Mouse (Mus musculus) myocyte (in vitro differentiated cells): Measurements from ENCODE around the gene Tssk1. TPM values are rescaled to one million over a fixed set of nuclear protein-coding genes. Genes with fewer than 3 reads are reported as not detected.

ENCODE experiments used
- H3K27me3 ChIP-seq: one replicate; pipeline ENCODE4 v1.6.1; 2011; ENCODE audit not compliant: control insufficient read depth, insufficient read depth, insufficient read length
- H3K36me3 ChIP-seq: one replicate; pipeline ENCODE4 v1.6.1; 2011; ENCODE audit not compliant: control insufficient read depth, insufficient read depth
- H3K4me2 ChIP-seq: one replicate; pipeline ENCODE4 v1.6.1; 2011; ENCODE audit warnings: low read depth, control low read depth
- H3K4me3 ChIP-seq: one replicate; pipeline ENCODE4 v1.5.1; 2011; ENCODE audit warnings: mild to moderate bottlenecking, control low read depth, moderate library complexity
- H3K79me2 ChIP-seq: one replicate; pipeline ENCODE4 v1.6.1; 2011; ENCODE audit not compliant: control insufficient read depth, insufficient read depth
- H3ac ChIP-seq: one replicate; pipeline ENCODE4 v1.6.1; 2011; ENCODE audit not compliant: control insufficient read depth, insufficient read length
- CEBPB ChIP-seq: IDR thresholded peaks from 2 replicates; pipeline ENCODE4 v1.6.1; 2011; ENCODE audit warnings: mild to moderate bottlenecking, moderate library complexity; ENCODE audit not compliant: poor library complexity, insufficient read depth, severe bottlenecking
- E2F4 ChIP-seq: IDR thresholded peaks from one replicate; pipeline ENCODE4 v1.6.1; 2011; ENCODE audit warnings: mild to moderate bottlenecking, control low read depth, moderate library complexity; ENCODE audit not compliant: insufficient read depth
- MAX ChIP-seq: IDR thresholded peaks from one replicate; pipeline ENCODE4 v1.6.1; 2011; ENCODE audit warnings: low read depth, mild to moderate bottlenecking, control low read depth
- MYOD1 ChIP-seq, 3 experiments: IDR thresholded peaks; one replicate each; pipeline ENCODE4 v1.6.1; 2011; ENCODE audit warnings: control low read depth in 2 of 3, low read depth in 2 of 3, mild to moderate bottlenecking in 2 of 3, moderate library complexity in 1 of 3; ENCODE audit not compliant: insufficient read length in 2 of 3, control insufficient read depth in 1 of 3
- MYOG ChIP-seq, 3 experiments: IDR thresholded peaks; one replicate each; pipeline ENCODE4 v1.6.1; 2011; ENCODE audit warnings: control low read depth in 2 of 3, low read depth in 2 of 3, mild to moderate bottlenecking in 2 of 3; ENCODE audit not compliant: insufficient read length in 2 of 3, control insufficient read depth in 1 of 3, insufficient read depth in 1 of 3
- POLR2A ChIP-seq: IDR thresholded peaks from one replicate; pipeline ENCODE4 v1.6.1; 2011; ENCODE audit warnings: low read depth, mild to moderate bottlenecking, control low read depth, moderate library complexity; ENCODE audit not compliant: insufficient read length
- POLR2AphosphoS2 ChIP-seq: IDR thresholded peaks from one replicate; pipeline ENCODE4 v1.6.1; 2011; ENCODE audit warnings: low read depth, control low read depth; ENCODE audit not compliant: insufficient read length
- REST ChIP-seq: IDR thresholded peaks from one replicate; pipeline ENCODE4 v1.6.1; 2011; ENCODE audit warnings: mild to moderate bottlenecking, control low read depth, moderate library complexity; ENCODE audit not compliant: insufficient read depth, insufficient read length
- SRF ChIP-seq: IDR thresholded peaks from one replicate; pipeline ENCODE4 v1.6.1; 2011; ENCODE audit warnings: low read depth; ENCODE audit not compliant: control insufficient read depth, insufficient read length
- TCF12 ChIP-seq: IDR thresholded peaks from one replicate; pipeline ENCODE4 v1.6.1; 2011; ENCODE audit warnings: mild to moderate bottlenecking, control low read depth; ENCODE audit not compliant: poor library complexity, insufficient read depth, severe bottlenecking
- TCF3 ChIP-seq: IDR thresholded peaks from one replicate; pipeline ENCODE4 v1.6.1; 2011; ENCODE audit warnings: low read depth, control low read depth; ENCODE audit not compliant: insufficient read length
- USF1 ChIP-seq: IDR thresholded peaks from one replicate; pipeline ENCODE4 v1.6.1; 2011; ENCODE audit warnings: low read depth, mild to moderate bottlenecking, control low read depth, moderate library complexity
- polyA plus RNA-seq: library from polyadenylated mRNA; unstranded; fragments of >200 nt; fragmentation: generic; extraction: Trizol; gene quantifications from one replicate; pipeline ENCODE4 v1.2.1, GENCODE M21; 2012; ENCODE audit warnings: missing spikeins

Tssk1 gene
- polyA plus RNA-seq, 1 experiment, result 0.07 TPM

DNA sequence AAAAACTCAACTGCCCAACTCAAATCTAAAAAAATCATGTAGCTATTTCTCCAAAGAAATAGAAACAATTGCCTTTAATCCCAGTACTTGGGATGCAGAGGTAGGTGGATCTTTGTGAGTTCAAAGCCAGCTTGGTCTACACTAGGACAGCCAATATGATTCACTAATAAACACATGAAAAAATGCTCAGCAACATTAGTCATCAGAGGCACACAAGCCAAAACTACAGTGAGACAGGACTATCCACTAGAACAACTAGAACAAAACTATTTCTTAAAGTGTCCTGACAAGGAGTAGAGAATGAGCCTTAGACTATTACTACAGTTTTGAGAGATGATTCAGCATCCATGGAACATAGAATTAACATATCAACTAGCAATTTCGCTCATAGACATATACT lies 17.9 kb upstream of the Tssk1 start:
- H3K79me2 ChIP-seq, result peaks cover 68% of the 10 kb centered on the region
- H3K27me3 ChIP-seq, result no peaks in the 10 kb centered on the region
- H3K4me2 ChIP-seq, result no peak overlapping the region
- no peak overlapping the region for H3K4me3 ChIP-seq
- H3K36me3 ChIP-seq, result no peaks in the 10 kb centered on the region
- TF ChIP-seq E2F4 (no peak), REST (no peak)
- no peak overlapping the region for H3ac ChIP-seq

DNA sequence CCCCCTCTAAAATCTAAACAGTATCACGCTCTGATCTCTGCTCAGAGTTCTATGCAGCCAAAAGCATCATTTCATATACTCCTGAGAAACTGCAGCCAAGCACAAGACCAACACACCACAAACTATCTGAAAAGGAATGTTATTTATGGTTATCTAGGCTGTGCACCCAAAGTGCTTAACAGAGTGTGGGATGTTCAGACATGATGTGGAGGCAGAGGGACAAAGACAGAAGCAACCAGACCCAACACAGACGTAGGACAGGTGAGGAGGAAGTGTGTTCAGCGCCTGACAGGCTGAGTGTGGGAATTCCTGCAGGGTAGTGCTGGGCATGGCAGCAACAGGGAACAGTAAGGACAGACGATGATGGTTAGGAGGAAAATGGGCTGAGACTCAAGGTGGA lies 14.5 kb upstream of the Tssk1 start:
- no peak overlapping the region for H3K4me2 ChIP-seq
- peaks cover 95% of the 10 kb centered on the region for H3K79me2 ChIP-seq
- H3K27me3 ChIP-seq, result no peaks in the 10 kb centered on the region
- no peaks in the 10 kb centered on the region for H3K36me3 ChIP-seq
- H3K4me3 ChIP-seq, result no peak overlapping the region
- TF ChIP-seq MYOG (IDR thresholded peaks at IDR 0.05; ENCODE audit: control insufficient read depth in 1 of 3, insufficient read depth in 1 of 3, insufficient read length in 2 of 3, low read depth in 2 of 3) (no peak), CEBPB (no peak), POLR2AphosphoS2 (no peak), USF1 (no peak), TCF12 (no peak), MAX (no peak), SRF (no peak), TCF3 (no peak), POLR2A (no peak), E2F4 (no peak), REST (no peak), MYOD1 (IDR thresholded peaks at IDR 0.05; ENCODE audit: control insufficient read depth in 1 of 3, insufficient read length in 2 of 3, low read depth in 2 of 3) (no peak)
- no peak overlapping the region for H3ac ChIP-seq

DNA sequence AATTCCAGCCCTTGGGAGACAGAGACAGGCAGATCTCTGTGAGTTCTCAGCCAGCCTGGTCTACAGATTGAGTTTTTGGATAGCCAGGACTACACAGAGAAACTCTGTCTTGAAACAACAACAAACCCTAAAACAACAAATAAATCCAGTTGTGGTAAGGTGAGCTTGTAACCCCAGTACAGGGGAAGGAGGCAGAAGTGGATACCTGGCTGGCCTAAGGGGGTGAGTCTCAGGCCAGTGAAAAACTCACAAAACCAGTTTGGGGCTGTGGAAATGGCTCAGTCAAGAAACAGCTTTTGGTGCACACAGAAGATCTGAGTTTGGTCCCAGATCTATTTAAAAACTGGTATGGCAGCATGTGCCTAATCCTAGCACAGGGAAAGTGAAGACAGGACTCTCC lies 11.8 kb upstream of the Tssk1 start:
- Histone ChIP-seq H3ac (no peak overlapping the region), H3K36me3 (no peaks in the 10 kb centered on the region), H3K27me3 (no peaks in the 10 kb centered on the region), H3K79me2 (peaks cover 100% of the 10 kb centered on the region), H3K4me2 (no peak overlapping the region), H3K4me3 (no peak overlapping the region)
- TF ChIP-seq CEBPB (no peak), USF1 (no peak), TCF3 (no peak), E2F4 (no peak), REST (no peak), MYOD1 (IDR thresholded peaks at IDR 0.05; ENCODE audit: control insufficient read depth in 1 of 3, insufficient read length in 2 of 3, low read depth in 2 of 3) (no peak), POLR2AphosphoS2 (no peak), MYOG (IDR thresholded peaks at IDR 0.05; ENCODE audit: control insufficient read depth in 1 of 3, insufficient read depth in 1 of 3, insufficient read length in 2 of 3, low read depth in 2 of 3) (no peak), SRF (no peak), TCF12 (no peak), POLR2A (no peak), MAX (no peak)

DNA sequence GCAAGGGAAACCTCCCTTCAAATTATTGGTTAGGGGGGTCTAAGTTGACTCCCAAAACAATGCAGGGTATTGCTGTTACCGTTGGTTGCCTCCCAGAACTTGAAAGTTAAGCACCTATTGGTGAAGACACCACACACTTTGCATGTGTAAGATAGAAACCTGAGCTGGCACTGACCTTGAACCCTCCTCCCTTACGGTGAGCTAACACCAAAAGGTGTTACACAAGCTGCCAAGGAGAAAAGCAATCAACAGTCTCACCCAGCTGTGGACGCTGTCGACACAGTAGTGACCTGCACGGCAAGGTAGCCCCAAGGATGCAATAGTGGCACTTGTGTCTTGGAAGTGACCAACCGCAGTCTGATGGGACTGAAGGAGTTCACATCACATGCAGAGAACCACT lies 9.9 kb upstream of the Tssk1 start:
- no peaks in the 10 kb centered on the region for H3K36me3 ChIP-seq
- H3K4me2 ChIP-seq, result no peak overlapping the region
- no peak overlapping the region for H3ac ChIP-seq
- no peaks in the 10 kb centered on the region for H3K27me3 ChIP-seq
- no peak overlapping the region for H3K4me3 ChIP-seq
- H3K79me2 ChIP-seq, result peaks cover 92% of the 10 kb centered on the region
- no peak for TF ChIP-seq SRF
- no peak for TF ChIP-seq MYOD1 (IDR thresholded peaks at IDR 0.05; ENCODE audit: control insufficient read depth in 1 of 3, insufficient read length in 2 of 3, low read depth in 2 of 3)
- TF ChIP-seq MAX, result no peak
- no peak for TF ChIP-seq MYOG (IDR thresholded peaks at IDR 0.05; ENCODE audit: control insufficient read depth in 1 of 3, insufficient read depth in 1 of 3, insufficient read length in 2 of 3, low read depth in 2 of 3)
- TF ChIP-seq POLR2AphosphoS2, result no peak
- TF ChIP-seq E2F4, result no peak
- TF ChIP-seq REST, result no peak
- no peak for TF ChIP-seq POLR2A

DNA sequence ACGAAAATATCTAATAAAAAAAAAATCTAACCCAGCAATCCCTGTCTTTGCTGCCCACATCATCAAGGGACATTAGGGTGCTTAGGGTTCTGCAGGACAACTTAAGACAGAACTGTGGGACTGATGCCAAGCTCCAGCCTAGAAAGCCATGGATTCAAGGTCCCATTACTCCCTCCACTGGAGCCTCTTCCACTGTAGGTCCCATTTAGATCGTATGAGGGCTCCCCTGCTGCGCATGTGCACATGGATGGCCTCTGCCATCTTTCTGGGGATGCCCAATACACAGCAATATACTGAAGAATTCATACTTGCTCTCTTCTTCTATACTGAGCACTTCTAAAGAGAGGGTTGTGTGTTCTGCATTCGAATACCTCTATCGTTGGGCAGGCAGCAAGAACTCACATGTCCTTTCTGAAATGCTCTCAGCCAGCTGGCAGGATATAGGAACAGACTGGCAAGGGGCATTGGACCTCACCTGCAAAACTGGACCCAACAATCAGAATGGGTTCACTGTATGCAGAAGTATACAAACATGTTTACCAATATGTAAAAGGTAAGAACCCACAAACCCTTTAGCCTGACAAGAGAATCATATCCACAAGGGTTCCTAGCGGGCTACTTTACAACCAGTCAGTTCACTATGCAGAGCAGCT lies 4.2 kb upstream of the Tssk1 start:
- Histone ChIP-seq H3ac (no peak overlapping the region), H3K4me3 (peak overlapping the region; percentile 65), H3K4me2 (peak overlapping the region; percentile 97), H3K36me3 (no peaks in the 10 kb centered on the region), H3K79me2 (peaks cover 53% of the 10 kb centered on the region), H3K27me3 (no peaks in the 10 kb centered on the region)
- TF ChIP-seq MYOD1 (IDR thresholded peaks at IDR 0.05; ENCODE audit: control insufficient read depth in 1 of 3, insufficient read length in 2 of 3, low read depth in 2 of 3), result no peak
- no peak for TF ChIP-seq POLR2A
- no peak for TF ChIP-seq REST
- no peak for TF ChIP-seq SRF
- TF ChIP-seq USF1, result no peak
- TF ChIP-seq TCF12, result no peak
- TF ChIP-seq POLR2AphosphoS2, result no peak
- TF ChIP-seq TCF3, result no peak
- no peak for TF ChIP-seq MYOG (IDR thresholded peaks at IDR 0.05; ENCODE audit: control insufficient read depth in 1 of 3, insufficient read depth in 1 of 3, insufficient read length in 2 of 3, low read depth in 2 of 3)
- TF ChIP-seq E2F4, result no peak
- no peak for TF ChIP-seq MAX
- TF ChIP-seq CEBPB, result no peak
